Mouse (Mus musculus): ENCODE measurements around the gene Nod2.

The Nod2 gene

GRCm38 (mm10) chr8:88723256-88723963, 76.3 kb downstream of the Nod2 start:
- no peak for DNase-seq (ENCODE audit: extremely low read depth, insufficient read length, low spot score)
